Mouse (Mus musculus): ENCODE results near the gene Gm8005.
"Not testable (repeated sequence)": the region's sequence is repeated elsewhere in the genome, so short reads cannot be mapped to it uniquely, and the experiment has no call there.

Gm8005 gene

DNA sequence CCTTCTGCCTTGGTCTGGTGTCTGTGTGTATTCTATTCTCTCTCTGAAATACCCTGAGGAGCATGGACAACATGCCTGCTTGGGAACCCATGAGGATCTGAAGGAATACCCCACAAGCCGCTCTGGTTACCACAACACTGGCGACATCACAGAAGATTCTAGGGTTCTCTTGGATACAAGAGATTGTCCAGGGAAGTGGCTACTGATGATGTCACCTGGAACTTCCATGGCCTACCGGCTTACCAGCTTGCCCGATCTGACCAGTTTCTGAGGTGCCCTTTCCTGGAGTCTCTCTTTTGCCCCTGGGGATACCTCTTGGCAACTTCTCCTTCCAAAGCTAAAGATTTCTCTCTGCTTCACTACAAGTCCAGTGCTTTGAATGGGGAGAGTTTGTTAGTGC is at the start of gene Gm8005:
Gm8005 (minus strand) TSS at position 101 of the 400 bp plus-strand sequence.
- not testable (repeated sequence) for DNase-seq (ENCODE audit: low spot score)

DNA sequence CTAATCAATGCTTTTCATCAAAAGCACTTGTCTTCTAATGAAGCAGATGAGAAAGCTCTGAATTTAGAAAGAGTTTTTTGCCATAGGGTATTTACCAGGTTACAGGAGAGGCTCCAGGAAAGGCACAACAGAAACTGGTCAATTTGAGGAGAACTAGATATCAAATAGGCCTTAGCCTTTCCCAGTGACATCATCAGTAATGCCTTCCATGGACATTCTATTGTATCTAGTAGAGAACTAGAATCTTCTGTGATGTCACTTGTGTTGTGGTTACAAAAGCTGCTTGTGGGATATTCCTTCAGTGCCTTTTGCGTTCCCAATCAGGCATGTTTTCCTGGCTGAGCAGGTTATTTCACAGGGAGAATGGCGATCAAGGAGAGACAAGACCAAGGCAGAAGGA is 24.1 kb upstream of the Gm8005 start, which contains the start of gene Gm8011:
Gm8011 (plus strand) TSS at position 301 of the 400 bp plus-strand sequence.
- not testable (repeated sequence) for DNase-seq (ENCODE audit: low spot score)
